Mouse (Mus musculus) brain, embryonic 14.5 days (tissue): ENCODE results near the gene Hoxb1.

Source experiments
- CTCF ChIP-seq: fragments of 200-500 bp; IDR thresholded peaks from 2 replicates; pipeline ENCODE4 v1.5.1; 2012; ENCODE audit warnings: inconsistent platforms, mild to moderate bottlenecking, moderate library complexity, borderline replicate concordance; ENCODE audit not compliant: insufficient read depth, insufficient read length; ENCODE audit errors: extremely low read depth
- POLR2A ChIP-seq: fragments of 200-500 bp; IDR thresholded peaks from 2 replicates; pipeline ENCODE4 v1.6.1; 2012; ENCODE audit warnings: mild to moderate bottlenecking, inconsistent platforms, borderline replicate concordance; ENCODE audit not compliant: poor library complexity, insufficient read depth, insufficient read length, severe bottlenecking; ENCODE audit errors: extremely low read depth

DNA sequence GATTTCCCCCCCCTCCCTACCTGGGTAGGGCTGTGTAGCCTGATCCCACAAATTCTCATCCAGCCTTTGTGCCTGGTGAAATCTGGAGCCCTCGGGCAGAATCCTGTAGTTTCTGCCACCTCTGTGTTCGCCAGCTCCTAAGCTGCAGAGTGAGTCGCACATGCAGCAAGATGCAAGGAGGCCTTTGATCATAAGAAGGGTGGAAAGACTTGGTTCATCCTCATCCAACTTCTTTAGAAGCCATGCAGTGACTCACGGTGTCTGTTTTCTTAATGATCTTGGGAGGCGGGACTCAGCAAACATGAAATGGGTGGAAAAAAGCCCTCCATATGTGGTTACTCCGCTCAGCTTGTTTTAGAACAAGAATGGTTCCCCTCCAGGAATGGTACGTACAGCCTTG is 39.3 kb downstream of the Hoxb1 start:
- TF ChIP-seq POLR2A, result no peak
- no peak for TF ChIP-seq CTCF
